Mouse (Mus musculus): Measurements from ENCODE around the gene P4ha1.

DNA sequence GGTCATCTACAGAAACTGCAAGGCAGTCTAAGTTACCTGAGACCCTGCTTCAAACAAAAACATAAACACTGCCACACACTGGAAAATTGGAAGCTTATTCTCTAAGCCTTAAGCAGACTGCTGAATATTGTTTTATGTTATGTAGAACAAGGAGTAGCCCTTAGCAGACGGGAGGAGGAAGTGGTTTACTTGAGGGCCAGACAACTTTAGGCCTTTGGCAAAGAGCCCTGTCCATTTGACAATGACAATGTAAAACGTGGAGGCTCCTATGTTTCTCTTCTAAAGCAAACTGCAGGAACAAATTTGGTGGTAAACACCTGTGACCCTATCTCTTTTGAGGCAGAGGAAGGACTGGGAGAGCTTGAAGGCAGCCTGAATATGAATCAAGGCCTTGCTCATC is 13.0 kb upstream of the P4ha1 start:
- no peak for TF ChIP-seq POLR2A (IDR thresholded peaks at IDR 0.05; ENCODE audit: low read depth, low read length)
- no peak for TF ChIP-seq CTCF (IDR thresholded peaks at IDR 0.05; ENCODE audit: extremely low read depth, insufficient read length, insufficient replicate concordance, low read depth, low read length)
